Mouse (Mus musculus): ENCODE measurements around the gene Igfbpl1.

DNA sequence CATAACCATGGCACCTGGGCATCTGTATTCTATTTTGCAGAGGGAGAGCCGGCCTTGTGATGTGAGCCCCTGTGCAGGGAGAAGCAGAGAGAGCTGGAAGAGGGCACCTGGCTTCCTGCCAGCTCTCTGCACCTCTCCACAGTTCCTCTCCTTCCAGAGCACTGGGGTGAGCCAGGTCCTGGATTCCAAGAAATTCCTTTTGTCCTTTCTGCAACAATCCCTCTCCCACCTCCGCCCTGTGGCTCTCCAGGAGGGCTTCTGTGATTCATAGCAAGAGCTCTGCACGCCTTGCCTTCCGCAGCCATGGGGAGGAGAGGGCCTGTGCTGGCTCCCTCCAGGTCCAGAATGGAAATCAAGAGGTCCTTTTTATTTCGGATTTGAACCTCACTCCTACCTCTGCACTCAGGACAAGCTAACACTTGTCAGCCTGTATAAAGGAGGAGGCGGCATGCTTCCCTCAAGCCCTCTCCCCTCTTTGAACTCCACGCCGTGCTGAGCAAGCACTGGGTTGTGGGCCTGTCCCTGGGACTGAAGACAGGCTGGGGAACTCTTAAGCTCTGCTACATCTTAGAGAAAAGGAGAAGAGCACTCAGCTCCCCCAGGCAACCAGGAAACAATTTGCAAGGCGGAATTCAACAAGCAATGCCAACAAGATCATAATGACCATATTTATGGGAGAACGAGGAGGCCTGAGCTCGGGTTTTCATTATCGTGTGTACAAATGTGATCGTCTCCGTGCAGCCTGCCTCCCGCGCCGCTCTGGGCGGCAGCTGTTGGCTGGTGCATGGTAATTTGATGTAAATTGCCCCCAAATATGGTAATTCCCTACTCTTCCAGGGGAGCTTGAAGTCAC is 63.2 kb downstream of the Igfbpl1 start:
- TF ChIP-seq POLR2A (IDR thresholded peaks at IDR 0.05; ENCODE audit: insufficient read depth, low read depth, low read length), result no peak
- TF ChIP-seq CTCF (IDR thresholded peaks at IDR 0.05), result no peak
- no peak for TF ChIP-seq EP300 (IDR thresholded peaks at IDR 0.05; ENCODE audit: insufficient read depth, low read depth, low read length)
